ENCODE assay signal across 8 mouse cellular contexts in the genomic region with DNA sequence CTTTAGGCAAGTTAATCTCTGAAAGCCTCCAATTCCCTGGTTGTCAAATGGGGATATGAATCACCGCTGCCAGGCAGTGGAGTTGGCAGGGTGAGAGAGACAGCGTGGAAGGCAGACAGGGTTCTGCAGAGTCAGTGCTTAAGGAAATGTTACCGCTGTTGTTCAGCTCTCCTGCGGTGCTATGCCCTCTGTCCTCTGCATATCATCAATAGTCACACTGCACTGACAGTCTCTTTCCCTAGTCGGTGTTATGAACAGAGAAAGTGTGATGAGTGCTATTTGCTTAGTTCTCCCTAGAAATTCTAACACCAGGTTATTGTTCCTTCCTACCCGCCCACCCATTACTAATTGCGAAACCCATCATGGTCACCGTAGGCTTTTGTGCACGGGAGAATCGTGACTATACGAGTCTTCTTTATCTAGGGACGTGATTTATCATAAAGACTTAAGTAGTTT.
A peak's percentile ranks its signal among the peaks of the same experiment; 100 is the strongest.
DNase-seq lines count a peak whose midpoint lies in the region; ATAC-seq lines count a peak whose summit lies in the region.

No protein-coding gene starts in this region.

- H3K9ac ChIP-seq in forebrain, embryonic 15.5 days (replicated peaks): peak overlapping the region; percentile 30; the same call in 1 of the 2 replicates
- 0 out of 2 replicates have a peak overlapping the region, but pooled peaks have one; percentile 0 for H3K9ac ChIP-seq in limb, embryonic 15.5 days
- H3K9ac ChIP-seq in stomach, embryonic 16.5 days (ENCODE audit: low read length): peak overlapping the region; percentile 39; the same call in 1 of the 2 replicates

- peak; percentile 16 to 18 for DNase-seq in layer of hippocampus, postnatal 36 days
- DNase-seq in layer of hippocampus, adult 8-10 months (ENCODE audit: low spot score in 2 of 2): no peak
- peak; percentile 52 for DNase-seq in adrenal gland, postnatal 14 days
- DNase-seq in frontal cortex, postnatal 25 days (ENCODE audit: low spot score in 2 of 2): no peak
- DNase-seq in gastrocnemius, postnatal 10 days: no peak

- H3K9me3 ChIP-seq in forebrain, embryonic 15.5 days: no peaks in the 10 kb centered on the region
- H3K9me3 ChIP-seq in limb, embryonic 15.5 days: no peaks in the 10 kb centered on the region
- H3K9me3 ChIP-seq in stomach, embryonic 16.5 days (replicated peaks; ENCODE audit: control insufficient read depth, low read length): no peaks in the 10 kb centered on the region

- peak overlapping the region; percentile 48 for H3K4me2 ChIP-seq in forebrain, embryonic 15.5 days (replicated peaks)
- peak overlapping the region; percentile 27 for H3K4me2 ChIP-seq in limb, embryonic 15.5 days
- H3K4me2 ChIP-seq in stomach, embryonic 16.5 days (ENCODE audit: low read depth, low read length): peak overlapping the region; percentile 54

- ATAC-seq in forebrain, embryonic 15.5 days (replicated peaks): peak; percentile 61
- no peak for ATAC-seq in limb, embryonic 15.5 days (ENCODE audit: insufficient number of reproducible peaks, low FRiP score, low TSS enrichment, low read depth)
- peak; percentile 28; the same call in 1 of the 2 replicates for ATAC-seq in stomach, embryonic 16.5 days (ENCODE audit: insufficient read depth, low FRiP score)

- peaks cover 15% of the 10 kb centered on the region; the same call in 1 of the 2 replicates for H3K4me1 ChIP-seq in forebrain, embryonic 15.5 days
- 0 out of 2 replicates have a peak, but pooled peaks cover 3% of the 10 kb centered on the region for H3K4me1 ChIP-seq in limb, embryonic 15.5 days
- peaks cover 9% of the 10 kb centered on the region for H3K4me1 ChIP-seq in stomach, embryonic 16.5 days (ENCODE audit: control insufficient read depth, insufficient read depth, low read length)

- H3K4me3 ChIP-seq in forebrain, embryonic 15.5 days: peak overlapping the region; percentile 25
- 0 out of 2 replicates have a peak overlapping the region, but pooled peaks have one; percentile 11 for H3K4me3 ChIP-seq in limb, embryonic 15.5 days
- H3K4me3 ChIP-seq in stomach, embryonic 16.5 days (replicated peaks; ENCODE audit: low read length): peak overlapping the region; percentile 23

- H3K36me3 ChIP-seq in forebrain, embryonic 15.5 days: no peaks in the 10 kb centered on the region
- H3K36me3 ChIP-seq in limb, embryonic 15.5 days: no peaks in the 10 kb centered on the region
- no peaks in the 10 kb centered on the region for H3K36me3 ChIP-seq in stomach, embryonic 16.5 days (ENCODE audit: control insufficient read depth, insufficient read depth, low read length)

- peak overlapping the region; percentile 64 for H3K27ac ChIP-seq in forebrain, embryonic 15.5 days (replicated peaks)
- H3K27ac ChIP-seq in limb, embryonic 15.5 days: no peak overlapping the region
- peak overlapping the region; percentile 57 for H3K27ac ChIP-seq in stomach, embryonic 16.5 days (ENCODE audit: low read length)

- no peaks in the 10 kb centered on the region for H3K27me3 ChIP-seq in forebrain, embryonic 15.5 days
- no peaks in the 10 kb centered on the region for H3K27me3 ChIP-seq in limb, embryonic 15.5 days
- H3K27me3 ChIP-seq in stomach, embryonic 16.5 days (ENCODE audit: control insufficient read depth, insufficient read depth, low read length): no peaks in the 10 kb centered on the region

- WGBS in forebrain, embryonic 15.5 days: 63% methylated on average over 12 of the region's 12 CpGs
- WGBS in limb, embryonic 15.5 days: 58% methylated on average over 12 of the region's 12 CpGs
- 39% methylated on average over 12 of the region's 12 CpGs for WGBS in stomach, embryonic 16.5 days

Comparison
In these comparisons a context has a peak if more than half of its experiments do, and no peak if none do; other contexts are left out.
1. DNase-seq: peak in layer of hippocampus, postnatal 36 days (2 of 2) and adrenal gland, postnatal 14 days (single experiment); none in layer of hippocampus, adult 8-10 months (0 of 2), frontal cortex, postnatal 25 days (0 of 2) and gastrocnemius, postnatal 10 days (single experiment).
2. Peak in every context shown above with its lines, with median percentiles within 50 percentile points of each other: H3K4me2 ChIP-seq, H3K4me3 ChIP-seq and H3K9ac ChIP-seq.